10 mouse cellular contexts compared by ENCODE assay signal in genomic region chr8:83049616-83050015, GRCm38 (mm10).
DNase-seq lines count a peak whose midpoint lies in the region; ATAC-seq and TF ChIP-seq lines count a peak whose summit lies in the region.
"Had no signal": no experiment of that assay in that cellular context is flagged by ENCODE, and none has a peak within 500 bp of the region (broad histone marks: within the 10 kb centered on the region; RNA-seq: fewer than 3 reads in every experiment).

No protein-coding gene starts in this region.

- no peak for ATAC-seq in hindbrain, embryonic 12.5 days (ENCODE audit: low FRiP score)
- peak; percentile 56; the same call in 1 of the 2 replicates for ATAC-seq in limb, embryonic 12.5 days (ENCODE audit: insufficient number of reproducible peaks, insufficient read depth, low FRiP score, low TSS enrichment, low read depth)
- no peak for ATAC-seq in megakaryocyte, adult 5-6 weeks (ENCODE audit: poor library complexity, severe bottlenecking)
- ATAC-seq: activated CD4-positive, CD25-positive, alpha-beta regulatory T cell, adult 4 months had no signal

- 59% methylated on average over 1 of the region's 1 CpGs for WGBS in hindbrain, embryonic 12.5 days
- 53% methylated on average over 1 of the region's 1 CpGs for WGBS in limb, embryonic 12.5 days

- H3K4me3 ChIP-seq in gastrocnemius, adult 2 months: no peak overlapping the region
- no peak overlapping the region for H3K4me3 ChIP-seq in hindbrain, embryonic 12.5 days
- H3K4me3 ChIP-seq in limb, embryonic 12.5 days (replicated peaks): no peak overlapping the region
- H3K4me3 ChIP-seq: neural tube, embryonic 12.5 days had no signal

- peak overlapping the region; percentile 65 for H3K27ac ChIP-seq in gastrocnemius, adult 2 months
- H3K27ac ChIP-seq in hindbrain, embryonic 12.5 days: peak overlapping the region; percentile 49; the same call in 1 of the 2 replicates
- H3K27ac ChIP-seq in limb, embryonic 12.5 days: peak overlapping the region; percentile 83
- H3K27ac ChIP-seq: neural tube, embryonic 12.5 days had no signal

- H3K9ac ChIP-seq in hindbrain, embryonic 12.5 days: no peak overlapping the region
- H3K9ac ChIP-seq in limb, embryonic 12.5 days (replicated peaks): no peak overlapping the region
- H3K9ac ChIP-seq: neural tube, embryonic 12.5 days had no signal

- peaks cover 20% of the 10 kb centered on the region for H3K4me1 ChIP-seq in hindbrain, embryonic 12.5 days
- H3K4me1 ChIP-seq in limb, embryonic 12.5 days (replicated peaks): peaks cover 35% of the 10 kb centered on the region

- TF ChIP-seq CTCF in gastrocnemius, adult 2 months (IDR thresholded peaks at IDR 0.05): no peak

- no peaks in the 10 kb centered on the region for H3K36me3 ChIP-seq in hindbrain, embryonic 12.5 days
- H3K36me3 ChIP-seq in limb, embryonic 12.5 days: no peaks in the 10 kb centered on the region
- H3K36me3 ChIP-seq: neural tube, embryonic 12.5 days had no signal

- H3K9me3 ChIP-seq in hindbrain, embryonic 12.5 days (replicated peaks): no peaks in the 10 kb centered on the region
- no peaks in the 10 kb centered on the region for H3K9me3 ChIP-seq in limb, embryonic 12.5 days
- H3K9me3 ChIP-seq: neural tube, embryonic 12.5 days had no signal

- intact Hi-C loops in gastrocnemius, adult 2 months (cut with DNase I): no loop called here

- DNase-seq in gastrocnemius, adult 2 months: peak; percentile 64
- DNase-seq in gastrocnemius, postnatal 25 days: no peak
- DNase-seq in brain, adult 2 months (ENCODE audit: low read depth, low spot score): peak; percentile 59
- DNase-seq in spleen, postnatal 10 days (ENCODE audit: low spot score in 2 of 2): no peak
- DNase-seq in left cerebral cortex, adult 11 months (ENCODE audit: low spot score): no peak

- H3K4me2 ChIP-seq in hindbrain, embryonic 12.5 days (replicated peaks): no peak overlapping the region
- H3K4me2 ChIP-seq in limb, embryonic 12.5 days: peak overlapping the region; percentile 15; the same call in 1 of the 2 replicates
- H3K4me2 ChIP-seq: neural tube, embryonic 12.5 days had no signal

- H3K27me3 ChIP-seq in hindbrain, embryonic 12.5 days: no peaks in the 10 kb centered on the region
- no peaks in the 10 kb centered on the region for H3K27me3 ChIP-seq in limb, embryonic 12.5 days
- H3K27me3 ChIP-seq: neural tube, embryonic 12.5 days had no signal

Comparison
In these comparisons a context has a peak if more than half of its experiments do, and no peak if none do; other contexts are left out.
1. DNase-seq: peak in gastrocnemius, adult 2 months (single experiment) and brain, adult 2 months (single experiment); none in gastrocnemius, postnatal 25 days (single experiment), spleen, postnatal 10 days (0 of 2) and left cerebral cortex, adult 11 months (single experiment).
2. Peak in every context shown above with its lines, with median percentiles within 50 percentile points of each other: H3K27ac ChIP-seq.